Mouse (Mus musculus) olfactory bulb, adult 2 months (tissue): ENCODE measurements around the gene Pld5.

ENCODE experiments used
- CTCF ChIP-seq: fragments of 200-500 bp; IDR thresholded peaks from 2 replicates; pipeline ENCODE4 v1.5.1; 2012; ENCODE audit warnings: low read depth, mild to moderate bottlenecking, low read length, moderate library complexity; ENCODE audit not compliant: insufficient read depth
- POLR2A ChIP-seq: fragments of 200-500 bp; IDR thresholded peaks from 2 replicates; pipeline ENCODE4 v1.6.1; 2012; ENCODE audit warnings: mild to moderate bottlenecking, low read depth, low read length, moderate library complexity; ENCODE audit not compliant: insufficient read depth

- TF ChIP-seq CTCF, result no peak
- TF ChIP-seq POLR2A, result no peak
Observed at GRCm38 (mm10) chr1:176239199-176239598, 35.9 kb downstream of the Pld5 start.
